Mouse (Mus musculus): ENCODE measurements around the gene Lamtor1. TPM values are rescaled to one million over a fixed set of nuclear protein-coding genes. Genes with fewer than 3 reads are reported as not detected.

Gene Lamtor1
- total and polyA plus RNA-seq, 3 experiments: 68.6 to 107 (median 86.2) TPM

DNA sequence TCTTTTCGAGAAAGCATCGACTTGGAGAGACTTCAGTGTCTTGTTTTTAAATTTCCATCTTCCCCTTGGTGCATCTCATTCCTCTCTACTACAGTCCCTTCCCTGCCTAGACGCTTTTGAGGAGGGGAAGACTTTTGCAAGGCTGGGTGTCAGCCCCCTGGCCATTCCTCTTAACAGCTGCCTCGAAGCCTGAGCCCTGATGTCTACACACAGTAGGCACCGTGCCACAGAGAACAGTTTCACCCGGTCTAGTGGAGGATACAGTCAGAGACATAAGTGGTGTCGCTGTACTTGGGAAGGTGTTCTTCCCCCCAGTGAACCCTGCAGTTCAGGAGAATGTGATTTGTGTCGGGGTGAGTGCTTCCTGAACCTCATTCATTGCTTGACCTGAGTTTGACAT lies 992 bp downstream of the Lamtor1 start:
- Histone ChIP-seq H3K4me1 (ENCODE audit: control insufficient read depth in 1 of 2, insufficient read depth in 2 of 2) (peaks cover 7 to 35% of the 10 kb centered on the region in 2 experiments; a peak in 3 of 4 replicates), H3K36me3 (replicated peaks in 1 of 2; ENCODE audit: control insufficient read depth in 1 of 2, insufficient read depth in 1 of 2, low read length in 1 of 2) (peaks cover 22 to 45% of the 10 kb centered on the region in 2 experiments), H3K9me3 (replicated peaks; ENCODE audit: low read length) (peaks cover 6% of the 10 kb centered on the region), H3K4me3 (replicated peaks in 1 of 3; ENCODE audit: low read depth in 2 of 3, low read length in 2 of 3, poor library complexity in 1 of 3) (peak overlapping the region; percentile 52 to 76 (median 75)), H3K9ac (ENCODE audit: insufficient read depth, low read depth) (peak overlapping the region; percentile 85), H3K27ac (ENCODE audit: insufficient read depth, low read depth) (no peak overlapping the region), H3K27me3 (replicated peaks) (no peaks in the 10 kb centered on the region), H3K79me2 (replicated peaks; ENCODE audit: control insufficient read depth, extremely low read depth, insufficient read depth, poor library complexity, severe bottlenecking) (peaks cover 22% of the 10 kb centered on the region), H3K4me2 (ENCODE audit: insufficient read depth, low read depth, poor library complexity, severe bottlenecking) (peak overlapping the region; percentile 71)
- dilution Hi-C loops (cut with MboI; ENCODE audit: extremely low pct_ligation_motif_present, extremely low pct_unique_long_range_greater_than_20kb, low sequenced_read_pairs): no loop called here
- no peak for DNase-seq (ENCODE audit: extremely low read depth)
- TF ChIP-seq UBTF (IDR thresholded peaks at IDR 0.05; ENCODE audit: low read depth, low read length) (no peak), MEF2A (IDR thresholded peaks at IDR 0.05; ENCODE audit: borderline replicate concordance, low read depth, low read length) (no peak), CHD1 (IDR thresholded peaks at IDR 0.05; ENCODE audit: low read depth, low read length) (0 out of 2 replicates have a peak, but pooled peaks have one; percentile 17)
- in situ Hi-C loops (cut with MboI; ENCODE audit: low pct_ligation_motif_present, low pct_unique_long_range_greater_than_20kb, low sequenced_read_pairs): no loop called here

DNA sequence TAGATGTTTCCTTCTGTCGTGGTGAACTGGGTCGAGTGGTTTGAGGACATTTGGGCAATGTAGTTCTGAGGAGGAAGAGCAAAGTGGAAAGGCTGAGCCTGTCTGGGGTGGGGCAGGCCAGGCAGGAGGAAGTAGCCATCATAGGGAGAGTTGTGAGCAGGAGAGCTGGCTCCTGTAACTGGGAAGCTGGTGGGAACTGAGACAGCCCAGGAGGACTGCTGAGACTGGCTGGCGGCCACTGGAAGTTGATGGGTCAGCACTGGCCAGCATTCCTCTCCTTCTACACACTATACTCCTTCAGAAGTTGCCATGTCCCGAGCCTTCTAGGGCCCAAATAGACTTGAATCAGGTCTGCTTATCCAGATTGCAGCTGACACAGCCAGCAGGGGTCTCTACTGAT lies 2.7 kb downstream of the Lamtor1 start:
- in situ Hi-C loops (cut with MboI; ENCODE audit: low pct_ligation_motif_present, low pct_unique_long_range_greater_than_20kb, low sequenced_read_pairs) (no loop called here), dilution Hi-C loops (cut with MboI; ENCODE audit: extremely low pct_ligation_motif_present, extremely low pct_unique_long_range_greater_than_20kb, low sequenced_read_pairs) (no loop called here)
- peaks cover 37 to 49% of the 10 kb centered on the region in 2 experiments for H3K36me3 ChIP-seq (replicated peaks in 1 of 2; ENCODE audit: control insufficient read depth in 1 of 2, insufficient read depth in 1 of 2, low read length in 1 of 2)
- H3K27me3 ChIP-seq (replicated peaks): no peaks in the 10 kb centered on the region
- H3K9me3 ChIP-seq (replicated peaks; ENCODE audit: low read length): no peaks in the 10 kb centered on the region
- TF ChIP-seq TBP (conservative IDR thresholded peaks at IDR 0.05; ENCODE audit: low read depth, low read length) (no peak), POLR2A (IDR thresholded peaks at IDR 0.05; ENCODE audit: low read depth, low read length) (no peak), CTCF (conservative IDR thresholded peaks at IDR 0.05 in 1 of 2, IDR thresholded peaks at IDR 0.05 in 1 of 2; ENCODE audit: low read depth in 2 of 2, low read length in 2 of 2) (peak in 1 of 2 experiments; percentile 18; a peak in 1 of 4 replicates), ZC3H11A (IDR thresholded peaks at IDR 0.05; ENCODE audit: low read depth, low read length) (no peak)
- H3K4me2 ChIP-seq (ENCODE audit: insufficient read depth, low read depth, poor library complexity, severe bottlenecking): no peak overlapping the region
- H3K79me2 ChIP-seq (replicated peaks; ENCODE audit: control insufficient read depth, extremely low read depth, insufficient read depth, poor library complexity, severe bottlenecking): peaks cover 22% of the 10 kb centered on the region
- no peak overlapping the region; the same call in 1 of the 2 replicates for H3K9ac ChIP-seq (ENCODE audit: insufficient read depth, low read depth)
- peaks cover 7 to 35% of the 10 kb centered on the region in 2 experiments; a peak in 3 of 4 replicates for H3K4me1 ChIP-seq (ENCODE audit: control insufficient read depth in 1 of 2, insufficient read depth in 2 of 2)
- DNase-seq (ENCODE audit: extremely low read depth): no peak
- H3K27ac ChIP-seq (ENCODE audit: insufficient read depth, low read depth): 0 out of 2 replicates have a peak overlapping the region, but pooled peaks have one; percentile 1
- no peak overlapping the region for H3K4me3 ChIP-seq (replicated peaks in 1 of 3; ENCODE audit: low read depth in 2 of 3, low read length in 2 of 3, poor library complexity in 1 of 3)

DNA sequence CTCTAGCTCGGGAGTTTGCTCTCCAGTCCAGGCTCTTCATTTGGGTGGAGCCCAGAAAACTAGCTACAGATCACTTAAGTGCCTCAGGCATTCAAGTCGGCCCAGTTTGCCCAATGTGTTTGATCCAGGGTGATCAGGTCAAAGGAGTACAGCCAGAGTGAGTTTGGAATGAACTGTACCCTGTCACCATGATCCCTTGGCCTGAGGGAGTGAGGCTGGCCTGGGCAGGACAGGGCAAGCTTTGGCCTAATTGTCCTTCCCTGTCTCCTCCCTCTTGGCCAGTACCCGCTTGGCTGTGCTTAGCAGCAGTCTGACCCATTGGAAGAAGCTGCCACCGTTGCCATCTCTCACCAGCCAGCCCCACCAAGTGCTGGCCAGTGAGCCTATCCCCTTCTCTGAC lies 4.4 kb downstream of the Lamtor1 start:
- Histone ChIP-seq H3K79me2 (replicated peaks; ENCODE audit: control insufficient read depth, extremely low read depth, insufficient read depth, poor library complexity, severe bottlenecking) (peaks cover 22% of the 10 kb centered on the region), H3K9ac (ENCODE audit: insufficient read depth, low read depth) (no peak overlapping the region), H3K9me3 (replicated peaks; ENCODE audit: low read length) (no peaks in the 10 kb centered on the region), H3K4me3 (replicated peaks in 1 of 3; ENCODE audit: low read depth in 2 of 3, low read length in 2 of 3, poor library complexity in 1 of 3) (no peak overlapping the region), H3K27ac (ENCODE audit: insufficient read depth, low read depth) (no peak overlapping the region), H3K27me3 (replicated peaks) (no peaks in the 10 kb centered on the region), H3K36me3 (replicated peaks in 1 of 2; ENCODE audit: control insufficient read depth in 1 of 2, insufficient read depth in 1 of 2, low read length in 1 of 2) (peaks cover 42 to 63% of the 10 kb centered on the region in 2 experiments), H3K4me2 (ENCODE audit: insufficient read depth, low read depth, poor library complexity, severe bottlenecking) (no peak overlapping the region), H3K4me1 (ENCODE audit: control insufficient read depth in 1 of 2, insufficient read depth in 2 of 2) (peaks cover 7 to 30% of the 10 kb centered on the region in 2 experiments; a peak in 3 of 4 replicates)
- in situ Hi-C loops (cut with MboI; ENCODE audit: low pct_ligation_motif_present, low pct_unique_long_range_greater_than_20kb, low sequenced_read_pairs): loop anchor here (10.0 kb wide), 2 partner anchors 145 to 175 kb away; partner anchors contain the start of gene Trpc2
- dilution Hi-C loops (cut with MboI; ENCODE audit: extremely low pct_ligation_motif_present, extremely low pct_unique_long_range_greater_than_20kb, low sequenced_read_pairs): no loop called here
- DNase-seq (ENCODE audit: extremely low read depth): no peak
- TF ChIP-seq ZNF384 (IDR thresholded peaks at IDR 0.05; ENCODE audit: low read depth, low read length) (no peak), MYC (IDR thresholded peaks at IDR 0.05; ENCODE audit: low read depth, low read length) (no peak), SMC3 (IDR thresholded peaks at IDR 0.05; ENCODE audit: low read depth, low read length) (no peak), JUND (conservative IDR thresholded peaks at IDR 0.05; ENCODE audit: low read depth, low read length) (no peak), RCOR1 (conservative IDR thresholded peaks at IDR 0.05; ENCODE audit: low read depth, low read length) (no peak), ETS1 (conservative IDR thresholded peaks at IDR 0.05; ENCODE audit: low read depth, low read length) (no peak), USF1 (IDR thresholded peaks at IDR 0.05; ENCODE audit: low read depth, low read length) (no peak), MXI1 (IDR thresholded peaks at IDR 0.05; ENCODE audit: low read depth, low read length) (no peak), HCFC1 (IDR thresholded peaks at IDR 0.05; ENCODE audit: low read depth, low read length) (no peak), CHD2 (IDR thresholded peaks at IDR 0.05; ENCODE audit: low read length) (no peak), TBP (conservative IDR thresholded peaks at IDR 0.05; ENCODE audit: low read depth, low read length) (no peak)

Data from CH12.LX (cell line).